Mouse (Mus musculus): Measurements from ENCODE around the gene Vmn1r214. TPM values are rescaled to one million over a fixed set of nuclear protein-coding genes. Genes with fewer than 3 reads are reported as not detected.

The Vmn1r214 gene
- polyA plus RNA-seq, 1 experiment from 2014 or later = not detected

Other genes starting within 250 kb of the Vmn1r214 start
- gene Vmn1r209, start 220.7 kb upstream of the Vmn1r214 start, polyA plus RNA-seq (2016; fragmentation: Nextera tagmentation; extraction: Ambion mirVana) = not detected in 2 replicates
- not detected in 2 replicates for gene Vmn1r210, start 199.1 kb upstream of the Vmn1r214 start, polyA plus RNA-seq (2016; fragmentation: Nextera tagmentation; extraction: Ambion mirVana)
- not detected in 2 replicates for gene Vmn1r211, start 172.9 kb upstream of the Vmn1r214 start, polyA plus RNA-seq (2016; fragmentation: Nextera tagmentation; extraction: Ambion mirVana)
- not detected in 2 replicates for gene Vmn1r212, start 146.2 kb upstream of the Vmn1r214 start, polyA plus RNA-seq (2016; fragmentation: Nextera tagmentation; extraction: Ambion mirVana)
- not detected in 2 replicates for gene Vmn1r213, start 22.8 kb upstream of the Vmn1r214 start, polyA plus RNA-seq (2016; fragmentation: Nextera tagmentation; extraction: Ambion mirVana)
- gene Vmn1r215, start 37.6 kb downstream of the Vmn1r214 start, polyA plus RNA-seq (2016; fragmentation: Nextera tagmentation; extraction: Ambion mirVana) = not detected in 2 replicates
- not detected in 2 replicates for gene Vmn1r217, start 87.8 kb downstream of the Vmn1r214 start, polyA plus RNA-seq (2016; fragmentation: Nextera tagmentation; extraction: Ambion mirVana)
- not detected in 2 replicates for gene Vmn1r218, start 102.7 kb downstream of the Vmn1r214 start, polyA plus RNA-seq (2016; fragmentation: Nextera tagmentation; extraction: Ambion mirVana)
- gene Vmn1r219, start 128.9 kb downstream of the Vmn1r214 start, polyA plus RNA-seq (2016; fragmentation: Nextera tagmentation; extraction: Ambion mirVana) = 0.03 and 0.04 TPM in 2 replicates
- gene Vmn1r220, start 157.6 kb downstream of the Vmn1r214 start, polyA plus RNA-seq (2016; fragmentation: Nextera tagmentation; extraction: Ambion mirVana) = not detected in 2 replicates
- not detected in 2 replicates for gene Vmn1r221, start 183.7 kb downstream of the Vmn1r214 start, polyA plus RNA-seq (2016; fragmentation: Nextera tagmentation; extraction: Ambion mirVana)
- not detected in 2 replicates for gene Vmn1r222, start 205.5 kb downstream of the Vmn1r214 start, polyA plus RNA-seq (2016; fragmentation: Nextera tagmentation; extraction: Ambion mirVana)
- not detected in 2 replicates for gene Vmn1r223, start 216.7 kb downstream of the Vmn1r214 start, polyA plus RNA-seq (2016; fragmentation: Nextera tagmentation; extraction: Ambion mirVana)